Mouse (Mus musculus) cerebellum, adult 2 months (tissue): ENCODE results near the gene Gsdma2.

Experiments
- CTCF ChIP-seq: fragments of 200-500 bp; IDR thresholded peaks from 2 replicates; pipeline ENCODE4 v1.5.1; 2011; ENCODE audit warnings: low read depth, mild to moderate bottlenecking, control low read depth, low read length, moderate library complexity, borderline replicate concordance; ENCODE audit not compliant: insufficient read depth
- POLR2A ChIP-seq: fragments of 200-500 bp; IDR thresholded peaks from 2 replicates; pipeline ENCODE4 v1.6.1; 2011; ENCODE audit warnings: low read length, control low read depth, borderline replicate concordance; ENCODE audit not compliant: insufficient read depth

GRCm38 (mm10) chr11:98603953-98604352 is 42.6 kb upstream of the Gsdma2 start:
- TF ChIP-seq CTCF: no peak
- TF ChIP-seq POLR2A: no peak
